Comparison of ENCODE assay signal across 8 mouse cellular contexts in genomic region chr5:92810922-92811533, GRCm38 (mm10).
DNase-seq lines count a peak whose midpoint lies in the region; ATAC-seq and TF ChIP-seq lines count a peak whose summit lies in the region.

No protein-coding gene starts in this region.

- no peak overlapping the region for H3K4me2 ChIP-seq in neural tube, embryonic 15.5 days
- H3K4me2 ChIP-seq in midbrain, postnatal 0 days (ENCODE audit: low read depth, low read length, poor library complexity, severe bottlenecking), result no peak overlapping the region

- DNase-seq in neural tube, embryonic 10.5 days (ENCODE audit: extremely low spot score, low spot score), result peak; percentile 72
- peak; percentile 55 for DNase-seq in forelimb bud, embryonic 11.5 days (ENCODE audit: low read depth, low spot score)
- DNase-seq in kidney, postnatal 25 days, result peak; percentile 23 to 58
- peak; percentile 45 for DNase-seq in midbrain, postnatal 0 days (ENCODE audit: low spot score)
- DNase-seq in T-cell, adult 2 months (ENCODE audit: low spot score), result no peak
- no peak for DNase-seq in spleen, postnatal 14 days (ENCODE audit: low spot score in 2 of 2)
- no peak for DNase-seq in adrenal gland, postnatal 25 days

- WGBS in neural tube, embryonic 15.5 days, result 9% methylated on average over 9 of the region's 9 CpGs
- WGBS in midbrain, postnatal 0 days, result 17% methylated on average over 9 of the region's 9 CpGs

- ATAC-seq in neural tube, embryonic 15.5 days (ENCODE audit: low FRiP score), result no peak
- ATAC-seq in midbrain, postnatal 0 days (ENCODE audit: low FRiP score), result no peak

- H3K9me3 ChIP-seq in neural tube, embryonic 15.5 days (replicated peaks), result no peaks in the 10 kb centered on the region
- no peaks in the 10 kb centered on the region for H3K9me3 ChIP-seq in midbrain, postnatal 0 days (ENCODE audit: low read length)

- H3K4me1 ChIP-seq in neural tube, embryonic 15.5 days, result peaks cover 28% of the 10 kb centered on the region
- no peaks in the 10 kb centered on the region for H3K4me1 ChIP-seq in midbrain, postnatal 0 days (ENCODE audit: insufficient read depth, low read length)

- no peak overlapping the region for H3K4me3 ChIP-seq in neural tube, embryonic 15.5 days (replicated peaks)
- H3K4me3 ChIP-seq in midbrain, postnatal 0 days (ENCODE audit: low read depth, low read length), result no peak overlapping the region

- TF ChIP-seq CTCF in midbrain, postnatal 0 days (IDR thresholded peaks at IDR 0.05), result no peak

- no peak overlapping the region for H3K9ac ChIP-seq in neural tube, embryonic 15.5 days (replicated peaks)
- H3K9ac ChIP-seq in midbrain, postnatal 0 days (replicated peaks; ENCODE audit: low read length, poor library complexity, severe bottlenecking), result no peak overlapping the region

- H3K27me3 ChIP-seq in neural tube, embryonic 15.5 days (replicated peaks), result no peaks in the 10 kb centered on the region; the same call in 1 of the 2 replicates
- no peaks in the 10 kb centered on the region for H3K27me3 ChIP-seq in midbrain, postnatal 0 days (ENCODE audit: insufficient read depth, low read length)

- no peak overlapping the region for H3K27ac ChIP-seq in neural tube, embryonic 15.5 days (replicated peaks)
- H3K27ac ChIP-seq in midbrain, postnatal 0 days (ENCODE audit: low read depth, low read length), result no peak overlapping the region

- no peaks in the 10 kb centered on the region for H3K36me3 ChIP-seq in neural tube, embryonic 15.5 days
- no peaks in the 10 kb centered on the region for H3K36me3 ChIP-seq in midbrain, postnatal 0 days (ENCODE audit: insufficient read depth, low read length)

Comparison
In these comparisons a context has a peak if more than half of its experiments do, and no peak if none do; other contexts are left out.
1. DNase-seq: peak in neural tube, embryonic 10.5 days (single experiment), forelimb bud, embryonic 11.5 days (single experiment), kidney, postnatal 25 days (2 of 2) and midbrain, postnatal 0 days (single experiment); none in T-cell, adult 2 months (single experiment), spleen, postnatal 14 days (0 of 2) and adrenal gland, postnatal 25 days (single experiment).